Mouse (Mus musculus): ENCODE results near the gene Zdhhc14. TPM values are rescaled to one million over a fixed set of nuclear protein-coding genes. Genes with fewer than 3 reads are reported as not detected.

The Zdhhc14 gene
- total RNA-seq, 2 experiments from 2014 or later, result 3.3 to 4.7 TPM

DNA sequence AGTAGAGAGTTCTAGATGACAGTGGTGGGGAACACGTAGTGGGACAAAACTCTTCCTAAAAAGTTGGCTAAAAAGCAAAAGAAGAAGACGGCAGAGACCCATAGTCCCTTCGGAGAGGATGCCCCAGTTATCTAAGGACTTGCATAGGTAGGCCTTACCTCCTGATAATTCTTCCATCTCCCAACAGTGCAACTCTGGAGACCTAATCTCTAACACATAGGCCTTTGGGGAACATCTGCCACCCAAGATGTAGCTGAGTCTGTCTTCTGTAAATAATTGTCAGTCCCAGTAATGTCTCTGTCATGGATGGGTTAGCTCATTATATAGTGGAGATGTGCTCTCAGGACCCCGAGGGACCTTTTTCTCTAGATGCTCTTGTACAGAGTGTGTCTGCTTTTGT is 6.6 kb downstream of the Zdhhc14 start:
- DNase-seq (ENCODE audit: low spot score), result no peak
- intact Hi-C loops (cut with DNase I), result no loop called here

DNA sequence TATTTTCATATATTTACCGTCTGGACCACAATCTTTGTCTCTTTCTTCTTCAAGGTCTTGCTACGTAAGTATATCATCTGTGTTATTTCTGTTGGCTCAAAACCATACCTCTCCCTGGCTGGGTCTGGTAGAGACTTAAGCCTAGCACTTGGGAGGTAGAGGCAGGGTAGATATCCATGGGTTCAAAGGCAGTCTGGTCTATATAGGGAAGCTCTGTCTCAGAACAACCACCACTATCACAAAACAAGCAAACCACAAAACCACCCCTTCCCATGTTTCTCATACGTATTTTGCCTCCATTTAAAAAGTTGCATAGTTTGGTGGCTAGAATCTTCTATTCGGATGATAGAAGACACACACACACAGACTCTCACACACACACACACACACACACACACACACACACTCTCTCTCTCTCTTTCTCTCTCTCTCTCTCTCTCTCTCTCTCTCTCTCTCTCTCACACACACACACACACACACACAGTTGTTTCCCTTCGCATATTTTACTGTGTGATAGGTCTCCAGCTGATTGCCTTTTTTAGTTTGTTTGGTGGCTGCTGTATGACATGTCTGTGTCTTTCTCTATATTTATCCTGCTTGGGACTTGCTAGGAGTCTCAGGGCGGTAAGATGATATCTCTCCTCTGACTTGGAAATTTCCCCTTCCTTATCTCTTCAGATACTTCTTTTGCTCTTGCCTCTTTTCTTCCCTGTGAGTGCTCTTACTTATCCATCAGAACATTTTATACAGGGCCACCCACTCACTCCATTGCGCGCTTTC is 11.8 kb downstream of the Zdhhc14 start:
- intact Hi-C loops (cut with DNase I), result no loop called here
- no peak for DNase-seq (ENCODE audit: low spot score)

DNA sequence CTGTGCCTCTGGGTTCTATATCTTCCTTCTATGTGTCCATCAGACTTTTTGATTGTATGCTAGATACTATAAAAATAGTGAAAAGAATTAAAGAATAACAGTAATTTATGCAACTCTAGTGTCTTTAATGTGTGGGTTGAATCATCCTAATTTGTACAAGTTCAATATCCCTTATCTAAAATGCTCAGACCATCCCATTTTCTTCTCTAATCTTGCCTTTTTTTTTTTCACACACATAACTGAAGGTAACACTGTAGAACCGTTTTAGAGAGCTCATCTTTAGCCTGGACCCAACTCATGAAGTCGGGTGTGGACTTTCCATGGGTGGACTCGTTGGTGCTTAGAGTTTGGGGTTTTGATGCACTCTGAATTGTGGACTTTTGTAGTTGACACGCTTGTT is 12.6 kb downstream of the Zdhhc14 start:
- no peak for DNase-seq (ENCODE audit: low spot score)
- intact Hi-C loops (cut with DNase I), result no loop called here

DNA sequence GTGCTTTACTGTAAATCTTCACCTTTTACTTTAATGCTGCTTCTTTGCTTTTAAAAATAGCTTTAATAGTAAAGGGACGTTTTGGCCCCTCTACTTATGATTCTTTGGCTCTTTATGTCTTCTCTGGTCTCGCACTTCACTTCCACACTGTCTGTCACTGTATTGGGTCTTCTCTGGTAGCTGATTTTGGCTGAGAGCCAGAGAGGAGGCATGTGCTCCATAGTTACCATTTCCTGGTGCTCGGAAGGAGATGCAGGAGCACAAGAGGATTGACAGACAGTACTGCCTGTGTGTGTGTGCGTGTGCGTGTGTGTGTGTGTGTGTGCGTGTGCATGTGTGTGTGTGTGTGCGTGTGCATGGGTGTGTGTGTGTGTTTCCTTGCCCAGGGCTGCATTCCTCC is 14.2 kb downstream of the Zdhhc14 start:
- intact Hi-C loops (cut with DNase I), result no loop called here
- no peak for DNase-seq (ENCODE audit: low spot score)

DNA sequence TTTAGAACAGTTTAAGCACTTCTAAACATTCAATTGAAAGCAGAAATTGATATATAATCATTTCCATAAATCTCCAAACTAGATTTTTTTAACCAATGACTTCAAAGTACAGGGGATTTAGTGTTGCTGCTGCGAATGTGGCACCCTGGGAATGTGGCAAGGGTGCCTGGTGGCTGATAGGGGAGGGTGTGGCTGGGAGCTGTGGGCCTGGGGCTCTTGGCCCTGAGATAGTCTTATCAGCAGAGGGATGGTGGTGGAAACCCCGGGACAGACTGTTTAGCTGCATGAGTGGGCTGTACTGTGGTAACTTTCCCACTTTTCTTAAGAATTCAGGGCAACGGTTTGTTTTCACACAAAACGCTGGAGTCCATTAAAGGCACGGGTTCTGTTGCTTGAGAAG is 14.6 kb downstream of the Zdhhc14 start:
- DNase-seq (ENCODE audit: low spot score), result no peak
- intact Hi-C loops (cut with DNase I), result no loop called here

DNA sequence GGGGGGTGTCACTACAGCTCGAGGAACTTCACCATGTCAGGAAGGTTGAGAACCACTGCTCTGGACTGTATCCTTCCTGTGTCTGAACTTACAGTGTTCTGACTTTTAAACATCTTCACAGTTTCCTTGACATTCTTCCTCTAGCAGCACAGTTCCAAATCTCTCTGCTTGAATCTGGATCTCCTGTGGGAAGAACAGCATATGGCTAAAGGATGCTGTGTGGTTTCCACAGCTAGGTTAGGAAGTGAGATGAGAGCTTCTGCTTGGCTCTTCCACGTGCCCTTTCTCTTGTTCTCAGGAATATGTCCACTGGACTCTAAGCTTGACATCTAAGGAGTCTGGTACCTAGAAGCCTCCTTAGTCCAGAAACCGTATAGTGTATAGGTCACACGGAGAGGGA is 15.7 kb downstream of the Zdhhc14 start:
- intact Hi-C loops (cut with DNase I), result no loop called here
- DNase-seq (ENCODE audit: low spot score), result no peak

DNA sequence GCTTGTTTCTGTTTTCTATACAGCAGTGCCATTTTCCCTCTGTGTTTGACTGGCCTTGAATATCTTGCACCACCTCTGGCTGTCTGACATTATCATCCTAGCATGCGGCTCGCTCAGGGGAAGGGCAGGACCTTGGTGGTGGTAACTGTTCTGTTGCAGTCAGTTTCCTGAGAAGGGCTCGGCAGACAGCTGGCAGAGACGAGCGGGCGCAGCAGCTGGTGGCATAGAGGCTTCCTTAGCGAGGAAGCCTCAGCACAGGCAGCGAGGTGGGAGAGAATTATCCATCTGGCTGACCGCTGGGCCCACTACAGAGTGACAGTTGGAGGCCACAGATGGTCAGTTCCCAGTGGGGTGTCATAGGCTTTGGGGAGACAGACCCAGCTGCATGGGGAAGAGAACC is 18.2 kb downstream of the Zdhhc14 start:
- no peak for DNase-seq (ENCODE audit: low spot score)
- intact Hi-C loops (cut with DNase I), result no loop called here

DNA sequence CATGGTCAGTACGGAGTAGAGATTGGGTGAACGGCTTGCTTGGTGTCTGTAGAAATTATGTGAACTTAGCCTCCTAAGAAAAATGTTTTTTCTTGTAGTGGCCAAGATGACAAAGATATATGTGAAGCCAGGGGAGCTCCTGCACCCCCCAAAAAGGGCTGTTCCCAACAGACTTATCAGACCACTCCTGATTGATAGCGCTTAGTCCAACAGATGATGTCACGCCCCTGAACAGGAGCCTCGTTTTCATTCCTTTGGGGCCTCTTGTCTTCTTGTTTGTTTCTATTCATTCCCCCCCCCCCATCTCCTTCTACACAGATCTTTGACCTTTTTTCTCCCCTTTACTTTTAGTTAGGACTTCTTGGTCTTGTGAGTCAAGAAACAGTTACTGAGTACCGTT is 19.4 kb downstream of the Zdhhc14 start:
- intact Hi-C loops (cut with DNase I), result no loop called here

DNA sequence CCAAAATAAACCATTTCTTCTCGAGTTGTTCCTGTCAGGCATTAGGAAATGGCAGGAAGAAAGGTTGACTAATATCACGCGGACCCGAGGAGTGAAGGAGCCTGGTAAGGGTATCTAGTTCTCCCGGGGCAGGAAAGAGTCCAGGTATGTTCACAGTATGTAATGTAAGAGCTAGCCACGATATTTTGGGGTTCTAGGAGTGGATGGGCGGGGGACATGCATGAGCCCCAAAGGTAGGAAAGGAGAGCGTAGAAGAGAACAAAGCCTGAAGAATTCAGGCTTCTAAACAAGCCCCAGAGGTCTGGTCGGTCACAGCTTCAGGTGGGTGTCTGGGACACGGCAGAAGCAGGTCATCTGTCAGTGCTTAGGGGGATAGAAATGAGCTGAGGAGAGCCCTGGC is 27.1 kb downstream of the Zdhhc14 start:
- no peak for DNase-seq (ENCODE audit: low spot score)
- intact Hi-C loops (cut with DNase I), result no loop called here

More for the DNA sequence above, 19.4 kb downstream of the Zdhhc14 start:
- no peak for DNase-seq (ENCODE audit: low spot score)

DNA sequence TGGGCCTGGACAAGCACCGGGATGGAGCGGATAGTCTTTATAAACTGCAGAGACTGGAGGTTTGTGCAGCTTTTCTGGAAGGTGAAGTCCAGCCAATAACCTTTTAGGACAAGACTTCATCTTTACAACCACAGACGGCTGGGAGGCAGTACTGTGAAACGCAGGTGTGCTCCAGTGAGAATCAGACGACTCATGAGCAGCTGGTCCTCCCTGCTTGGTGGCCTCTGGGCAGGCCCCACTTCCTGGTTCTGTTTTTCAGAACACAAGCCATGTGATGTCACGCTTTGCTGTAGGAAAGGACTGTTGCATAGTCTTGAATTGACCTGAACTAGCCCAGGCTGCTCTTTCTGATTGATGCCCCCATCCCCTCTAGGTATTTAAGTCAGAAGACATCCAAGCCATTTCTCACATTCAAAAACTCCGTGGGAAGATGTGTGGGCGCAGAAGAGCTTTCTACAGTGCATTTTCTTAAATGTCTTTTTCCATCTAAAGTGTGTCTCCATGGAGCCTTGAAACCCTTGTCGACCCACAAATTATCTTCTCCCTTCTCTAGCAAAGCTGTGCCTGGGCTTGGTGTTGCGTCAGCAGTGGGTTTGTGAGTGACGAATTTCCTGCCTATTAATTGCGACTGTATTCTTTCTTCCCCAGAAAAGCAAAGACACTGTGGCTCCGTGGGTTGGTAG is 27.7 kb downstream of the Zdhhc14 start:
- intact Hi-C loops (cut with DNase I), result no loop called here
- no peak for DNase-seq (ENCODE audit: low spot score)

DNA sequence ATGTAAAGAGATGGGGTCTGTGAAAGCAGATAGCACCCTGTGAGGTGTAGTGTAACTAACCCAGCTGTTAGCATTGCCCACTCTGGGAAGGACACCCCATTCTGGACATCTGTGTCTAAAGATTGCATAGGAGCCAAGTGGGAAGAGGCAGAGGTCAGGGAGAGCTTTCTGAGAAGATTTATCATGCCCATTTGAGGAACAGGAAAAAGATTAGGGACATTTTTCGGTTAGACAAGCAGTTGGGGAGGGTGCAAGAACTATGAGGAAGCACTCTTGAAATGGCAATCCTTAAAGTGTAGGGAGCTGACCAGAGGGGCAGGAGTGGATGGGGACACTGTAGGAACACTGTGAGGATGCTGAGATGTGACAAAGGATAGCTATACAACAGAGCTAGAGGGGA is 29.2 kb downstream of the Zdhhc14 start:
- DNase-seq (ENCODE audit: low spot score), result no peak
- intact Hi-C loops (cut with DNase I), result no loop called here

DNA sequence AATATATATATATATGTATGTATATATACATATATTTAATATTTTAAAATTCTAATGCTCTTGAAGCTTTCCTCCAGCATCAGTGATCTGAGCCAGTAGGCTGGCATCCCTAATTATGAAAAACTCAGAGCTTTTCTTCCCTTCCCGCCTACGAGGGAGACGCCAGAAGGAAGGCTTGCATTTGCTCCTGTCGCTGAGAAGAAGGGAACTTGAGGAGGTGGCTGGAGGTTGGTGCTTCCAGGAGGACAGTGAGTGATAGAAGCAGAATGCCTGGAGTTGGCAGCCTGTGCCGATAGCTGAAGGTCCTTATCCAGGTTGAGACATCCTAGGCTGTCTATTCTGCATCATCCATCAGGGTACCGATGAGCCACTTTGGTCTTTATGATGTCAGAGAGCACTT is 37.2 kb downstream of the Zdhhc14 start:
- no peak for DNase-seq (ENCODE audit: low spot score)
- intact Hi-C loops (cut with DNase I), result no loop called here

DNA sequence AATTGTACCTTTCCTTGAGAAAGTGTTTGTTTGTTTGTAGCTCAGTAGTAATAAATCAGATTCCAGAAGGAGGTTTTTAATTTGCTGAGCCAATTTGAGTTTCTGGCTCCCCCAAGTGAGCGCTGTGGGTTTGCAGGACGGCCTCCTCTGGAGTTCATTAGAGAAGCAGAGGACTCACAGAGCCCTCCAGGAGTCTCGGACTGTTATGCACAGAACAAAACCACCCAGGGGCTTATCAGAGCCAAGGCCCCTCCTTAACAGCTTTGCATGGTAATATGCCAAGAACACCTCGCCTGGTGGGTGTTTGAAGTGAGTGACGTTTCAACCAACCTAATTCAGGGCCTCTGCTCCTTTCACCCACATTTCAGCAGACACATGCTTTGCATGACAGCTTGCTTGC is 40.5 kb downstream of the Zdhhc14 start:
- intact Hi-C loops (cut with DNase I), result loop anchor here (5.0 kb wide), 1 partner anchor 91 kb away; the partner anchor contains the start of gene Tmem242
- DNase-seq (ENCODE audit: low spot score), result no peak

DNA sequence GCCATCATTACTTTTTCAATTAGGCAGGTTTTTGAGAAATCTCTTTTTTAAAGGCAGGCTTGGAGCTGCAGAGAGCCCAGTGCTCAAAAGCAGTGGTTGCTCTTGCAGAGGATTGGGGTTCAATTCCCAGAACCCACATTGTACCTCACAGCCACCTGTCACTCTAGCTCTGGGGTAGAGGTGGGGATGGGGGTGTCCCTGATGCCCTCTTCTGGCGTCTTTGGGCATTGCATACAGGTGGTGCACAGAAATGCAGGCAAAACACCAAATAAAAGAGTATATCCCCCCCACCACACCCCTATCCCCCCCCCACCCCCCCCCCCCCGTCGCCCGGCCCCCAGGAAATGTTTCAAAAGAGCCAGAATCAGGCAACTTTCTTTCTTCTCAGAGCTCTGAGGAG is 43.0 kb downstream of the Zdhhc14 start:
- intact Hi-C loops (cut with DNase I), result no loop called here
- DNase-seq (ENCODE audit: low spot score), result no peak

DNA sequence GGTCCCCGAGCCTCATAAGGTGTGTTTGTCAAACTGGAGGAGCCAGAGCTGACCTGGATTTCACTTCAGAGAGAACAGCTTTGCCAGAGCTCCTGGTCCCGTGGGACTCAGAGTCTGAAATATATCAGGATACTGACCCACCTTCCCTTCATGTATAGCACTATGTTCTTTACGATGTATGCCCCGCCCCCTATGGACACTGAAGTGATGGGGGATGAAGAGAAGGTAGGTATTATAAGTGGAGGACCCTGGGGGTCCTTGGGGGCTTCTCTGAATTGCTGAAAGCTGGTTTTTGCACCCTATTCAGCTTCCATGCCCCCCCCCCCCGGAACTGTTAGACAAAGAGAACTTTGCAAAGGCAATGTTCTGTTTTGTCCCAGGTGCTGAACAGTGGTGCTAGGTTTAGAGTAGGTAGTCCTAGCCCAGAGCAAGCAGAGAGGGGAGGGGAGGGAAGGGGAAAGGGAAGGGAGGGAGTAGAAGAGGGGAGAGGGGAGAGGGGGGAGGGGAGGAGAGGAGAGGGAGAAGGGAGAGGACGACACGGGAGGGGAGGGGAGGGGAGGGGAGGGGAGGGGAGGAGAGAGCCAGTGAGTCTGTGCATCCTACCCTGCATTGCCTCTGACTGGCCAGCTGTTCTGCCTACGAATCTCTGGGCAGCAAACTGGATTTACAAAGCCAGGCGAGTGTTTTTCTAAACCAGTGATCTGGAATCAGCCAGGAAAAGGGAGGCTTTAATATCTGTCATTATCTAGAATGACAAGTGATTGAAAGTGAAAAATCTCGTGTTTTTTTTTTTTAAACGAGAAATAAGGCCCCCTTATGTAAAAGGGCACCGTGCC is 44.1 kb downstream of the Zdhhc14 start:
- intact Hi-C loops (cut with DNase I), result no loop called here
- no peak for DNase-seq (ENCODE audit: low spot score)

DNA sequence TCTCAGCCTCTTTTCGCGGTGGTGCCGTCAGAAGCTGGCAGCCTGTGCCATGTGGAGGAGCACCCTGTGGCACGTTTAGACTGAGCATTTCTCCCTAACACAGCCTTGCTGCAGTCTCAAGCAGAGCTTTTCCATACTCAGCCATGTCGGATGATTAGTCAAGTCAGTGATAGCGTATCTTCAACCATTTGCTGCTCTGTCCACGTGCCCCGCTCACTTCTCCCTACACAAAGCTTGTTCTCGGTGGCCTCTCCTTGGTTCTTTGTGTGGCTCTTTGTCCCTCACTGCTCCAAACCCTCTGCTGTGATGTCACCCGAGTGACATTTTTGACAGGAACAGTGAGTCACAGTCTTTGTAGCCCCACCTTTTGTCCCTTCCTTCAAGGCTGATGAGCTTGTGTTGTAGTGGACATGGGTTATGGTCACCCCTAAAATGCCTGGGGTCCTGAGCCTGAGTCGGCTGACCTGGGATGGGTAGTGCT is 44.8 kb downstream of the Zdhhc14 start:
- no peak for DNase-seq (ENCODE audit: low spot score)
- intact Hi-C loops (cut with DNase I), result no loop called here

DNA sequence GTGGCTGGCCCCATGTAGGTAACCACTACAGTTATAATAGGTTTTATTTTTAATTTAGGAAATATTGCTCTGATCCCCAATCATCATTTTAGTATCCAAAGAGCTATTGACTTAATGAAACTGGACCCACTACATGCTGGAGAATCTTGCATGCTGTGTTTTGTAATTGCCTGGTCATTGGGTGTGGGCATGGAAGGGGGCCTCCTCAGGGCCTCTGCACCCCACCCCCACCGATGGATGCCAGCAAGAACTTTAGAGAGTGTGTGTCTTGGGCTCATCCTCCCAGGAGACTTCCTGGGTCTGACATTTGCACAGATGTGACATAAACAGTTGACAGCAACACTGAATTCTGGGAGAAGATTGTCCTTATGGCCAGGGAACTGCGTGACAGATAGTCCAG is 49.8 kb downstream of the Zdhhc14 start:
- intact Hi-C loops (cut with DNase I), result no loop called here
- no peak for DNase-seq (ENCODE audit: low spot score)

DNA sequence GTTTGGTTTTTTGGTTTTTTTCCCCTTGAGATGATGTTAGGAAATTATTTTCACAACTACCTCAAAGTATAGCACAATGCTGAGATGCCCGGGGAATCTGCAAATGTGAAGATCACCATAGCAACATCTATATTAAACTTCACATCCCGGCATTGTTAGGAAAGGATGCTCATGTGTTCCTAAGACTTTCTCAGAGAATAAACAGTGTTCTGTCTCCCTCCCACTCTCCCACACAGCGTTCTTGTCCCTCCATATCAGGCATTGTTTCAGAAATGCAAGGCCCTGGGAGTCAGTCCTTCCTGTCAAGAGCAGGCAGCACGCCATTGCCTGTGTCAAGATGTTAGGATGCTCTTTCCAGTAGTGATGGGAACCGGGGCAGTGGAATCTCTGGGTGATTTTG is 51.7 kb downstream of the Zdhhc14 start:
- no peak for DNase-seq (ENCODE audit: low spot score)
- intact Hi-C loops (cut with DNase I), result no loop called here

DNA sequence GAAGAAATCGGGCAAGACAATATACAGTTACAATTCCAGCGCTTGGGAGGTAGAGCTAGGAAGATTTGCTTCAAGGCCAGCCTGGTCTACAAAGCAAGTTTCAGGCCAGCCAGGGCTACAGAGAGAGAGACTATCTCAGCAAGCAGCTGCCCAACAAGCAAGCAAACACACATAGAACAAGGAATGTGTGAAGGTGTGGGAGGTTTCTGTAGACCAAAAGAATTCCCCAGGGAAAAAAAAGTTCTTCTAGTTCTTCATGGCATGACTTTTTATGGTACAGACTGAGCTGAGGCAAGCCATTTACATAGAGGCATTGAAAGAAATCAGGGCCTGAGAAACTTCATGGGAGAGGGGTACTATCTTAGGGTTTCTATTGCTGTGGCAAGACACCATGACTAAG is 52.7 kb downstream of the Zdhhc14 start:
- no peak for DNase-seq (ENCODE audit: low spot score)
- intact Hi-C loops (cut with DNase I), result no loop called here

DNA sequence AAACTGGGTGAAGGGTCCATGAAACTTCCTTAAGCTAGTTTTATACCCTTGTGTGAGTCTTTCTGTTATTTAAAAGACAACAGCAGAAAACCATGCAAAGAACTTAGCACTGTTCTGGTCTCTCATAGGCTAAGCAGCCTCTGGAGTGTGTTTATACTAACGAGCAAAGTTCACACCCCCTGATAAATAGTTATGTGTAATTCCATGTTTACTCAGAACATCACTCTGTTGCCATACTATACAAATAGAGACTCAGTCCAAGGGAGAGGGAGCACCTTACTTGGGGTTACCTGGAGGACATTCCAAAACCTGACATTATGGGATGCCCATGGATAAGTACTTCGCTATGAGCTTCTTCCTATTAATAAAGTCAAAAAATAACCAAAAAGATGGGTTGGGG is 56.2 kb downstream of the Zdhhc14 start:
- DNase-seq (ENCODE audit: low spot score), result no peak
- intact Hi-C loops (cut with DNase I), result no loop called here

DNA sequence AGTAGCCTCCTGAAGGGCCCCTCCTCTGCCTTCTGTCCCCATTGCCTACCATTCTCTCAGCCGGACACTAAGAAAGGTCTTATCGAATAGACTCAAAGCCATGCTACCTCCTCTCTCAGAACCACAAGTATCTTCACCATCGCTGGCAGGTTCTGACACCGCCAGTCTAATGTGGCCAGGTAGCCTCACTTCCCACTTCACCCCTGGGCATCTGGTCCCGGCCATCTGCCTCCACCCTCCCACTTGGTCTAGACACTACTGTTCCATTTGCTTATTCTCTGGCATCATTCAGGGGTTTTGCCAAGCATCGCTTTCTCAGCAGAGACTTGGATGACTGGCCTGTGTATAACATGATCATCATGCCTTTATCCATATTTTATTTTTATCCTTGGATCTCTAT is 57.1 kb downstream of the Zdhhc14 start:
- DNase-seq (ENCODE audit: low spot score), result no peak

More for the DNA sequence above, 57.1 kb downstream of the Zdhhc14 start:
- intact Hi-C loops (cut with DNase I), result no loop called here

Data from heart, postnatal 25 days (tissue).